Comparison of ENCODE assay signal across 12 mouse cellular contexts in the genomic region with DNA sequence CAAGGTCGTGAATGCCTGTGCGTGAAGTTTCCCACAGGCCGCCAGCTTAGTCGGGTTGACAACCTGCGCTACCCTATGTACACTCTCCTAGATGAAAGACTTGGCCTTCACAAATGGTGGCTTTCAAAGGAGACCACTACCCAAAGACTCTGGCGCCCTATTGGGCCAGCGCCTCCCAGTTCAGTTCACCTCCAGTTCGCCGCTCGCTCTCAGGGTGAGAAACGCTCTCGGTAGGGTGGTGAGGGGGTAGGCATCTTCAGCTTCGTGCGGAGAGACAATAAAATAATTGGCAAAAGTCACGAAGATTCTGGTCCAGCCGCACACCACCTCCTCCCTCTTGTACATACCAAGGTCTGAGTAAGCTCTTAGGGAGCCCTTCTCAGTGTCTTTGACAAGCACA. TPM values are rescaled to one million over a fixed set of nuclear protein-coding genes. Genes with fewer than 3 reads are reported as not detected.
A peak's percentile ranks its signal among the peaks of the same experiment; 100 is the strongest.
DNase-seq lines count a peak whose midpoint lies in the region; ATAC-seq lines count a peak whose summit lies in the region.
"Had no signal": no experiment of that assay in that cellular context is flagged by ENCODE, and none has a peak within 500 bp of the region (broad histone marks: within the 10 kb centered on the region; RNA-seq: fewer than 3 reads in every experiment).

No protein-coding gene starts in this region.

- no peak overlapping the region for H3K27ac ChIP-seq in heart, embryonic 16.5 days (ENCODE audit: low read length)
- peak overlapping the region; percentile 36; the same call in 1 of the 2 replicates for H3K27ac ChIP-seq in hindbrain, embryonic 11.5 days (ENCODE audit: low read depth, low read length)
- H3K27ac ChIP-seq in midbrain, embryonic 16.5 days (ENCODE audit: low read length) = peak overlapping the region; percentile 91

- peak overlapping the region; percentile 21; the same call in 1 of the 2 replicates for H3K4me3 ChIP-seq in heart, embryonic 16.5 days (ENCODE audit: low read length)
- H3K4me3 ChIP-seq in hindbrain, embryonic 11.5 days (ENCODE audit: low read depth, low read length) = peak overlapping the region; percentile 60
- peak overlapping the region; percentile 50 for H3K4me3 ChIP-seq in midbrain, embryonic 16.5 days (ENCODE audit: low read depth, low read length)

- intact Hi-C loops in heart, postnatal 10 days (cut with DNase I) = no loop called here

- H3K4me1 ChIP-seq in heart, embryonic 16.5 days (ENCODE audit: control insufficient read depth, insufficient read depth, low read length) = no peaks in the 10 kb centered on the region
- no peaks in the 10 kb centered on the region for H3K4me1 ChIP-seq in hindbrain, embryonic 11.5 days (replicated peaks; ENCODE audit: control insufficient read depth, insufficient read depth, low read length)
- H3K4me1 ChIP-seq in midbrain, embryonic 16.5 days (ENCODE audit: control insufficient read depth, insufficient read depth, low read length) = no peaks in the 10 kb centered on the region

- 10% methylated on average over 16 of the region's 16 CpGs for WGBS in heart, embryonic 16.5 days
- 18% methylated on average over 16 of the region's 16 CpGs for WGBS in hindbrain, embryonic 11.5 days
- WGBS in midbrain, embryonic 16.5 days = 18% methylated on average over 16 of the region's 16 CpGs

- H3K36me3 ChIP-seq in heart, embryonic 16.5 days (ENCODE audit: control insufficient read depth, insufficient read depth) = no peaks in the 10 kb centered on the region
- H3K36me3 ChIP-seq in hindbrain, embryonic 11.5 days (ENCODE audit: control insufficient read depth, insufficient read depth, low read length) = no peaks in the 10 kb centered on the region
- H3K36me3 ChIP-seq in midbrain, embryonic 16.5 days (ENCODE audit: control insufficient read depth, insufficient read depth, low read length) = no peaks in the 10 kb centered on the region
- H3K36me3 ChIP-seq: G1E had no signal

- peaks cover 32% of the 10 kb centered on the region for H3K27me3 ChIP-seq in heart, embryonic 16.5 days (ENCODE audit: control insufficient read depth, insufficient read depth, low read length)
- H3K27me3 ChIP-seq in hindbrain, embryonic 11.5 days (ENCODE audit: control insufficient read depth, insufficient read depth, low read length) = no peaks in the 10 kb centered on the region
- no peaks in the 10 kb centered on the region for H3K27me3 ChIP-seq in midbrain, embryonic 16.5 days (ENCODE audit: control insufficient read depth, insufficient read depth, low read depth, low read length)

- no peak overlapping the region for H3K9ac ChIP-seq in heart, embryonic 16.5 days (ENCODE audit: low read length)
- peak overlapping the region; percentile 74 for H3K9ac ChIP-seq in hindbrain, embryonic 11.5 days (ENCODE audit: low read depth, low read length)
- peak overlapping the region; percentile 74 for H3K9ac ChIP-seq in midbrain, embryonic 16.5 days (ENCODE audit: low read depth, low read length)

- DNase-seq in heart, postnatal 10 days = no peak
- peak; percentile 12 for DNase-seq in embryo, embryonic 9.5 days (ENCODE audit: extremely low spot score)
- DNase-seq in hindbrain, embryonic 11.5 days (ENCODE audit: low spot score) = peak; percentile 37
- DNase-seq in layer of hippocampus, adult 9-11 months = no peak
- DNase-seq in adrenal gland, adult 8-10 months = no peak
- DNase-seq in adrenal gland, adult 2 months = no peak
- DNase-seq: heart, adult 11 months had no signal

- no peak for ATAC-seq in heart, embryonic 16.5 days (replicated peaks; ENCODE audit: extremely low read depth, insufficient read depth, low FRiP score)
- ATAC-seq in hindbrain, embryonic 11.5 days (ENCODE audit: low FRiP score) = no peak
- ATAC-seq in midbrain, embryonic 16.5 days = no peak

- peak overlapping the region; percentile 38 for H3K4me2 ChIP-seq in heart, embryonic 16.5 days (ENCODE audit: low read depth, low read length)
- H3K4me2 ChIP-seq in hindbrain, embryonic 11.5 days (replicated peaks; ENCODE audit: low read depth, low read length) = peak overlapping the region; percentile 41
- H3K4me2 ChIP-seq in midbrain, embryonic 16.5 days (ENCODE audit: low read length) = peak overlapping the region; percentile 40

- no peaks in the 10 kb centered on the region for H3K9me3 ChIP-seq in heart, embryonic 16.5 days (replicated peaks; ENCODE audit: control insufficient read depth, low read length)
- no peaks in the 10 kb centered on the region for H3K9me3 ChIP-seq in hindbrain, embryonic 11.5 days (ENCODE audit: control insufficient read depth, low read length)
- H3K9me3 ChIP-seq in midbrain, embryonic 16.5 days (replicated peaks; ENCODE audit: control insufficient read depth, low read length, poor library complexity, severe bottlenecking) = no peaks in the 10 kb centered on the region

RNA-seq across cellular contexts. Expression of a gene that starts 2.5 kb away (rescaled TPM):
- 0.09 TPM in 1 of 2 replicates, not detected in the other for polyA plus RNA-seq in heart, embryonic 16.5 days (2015; fragmentation: Nextera tagmentation; extraction: Ambion mirVana)
- total RNA-seq in heart, postnatal 10 days (2021) = not detected
- polyA plus RNA-seq in hindbrain, embryonic 11.5 days (2014; fragmentation: Nextera tagmentation; extraction: Ambion mirVana) = 18.1 and 28.1 TPM in 2 replicates
- 18.3 and 18.7 TPM in 2 replicates for polyA plus RNA-seq in midbrain, embryonic 16.5 days (2015; fragmentation: Nextera tagmentation; extraction: Ambion mirVana)
- total RNA-seq in adrenal gland, adult 8-10 months (2022) = under 1 TPM in 1 of 4 experiments, not detected in 3; 0.10 TPM
- not detected for total RNA-seq in adrenal gland, adult 2 months (2021)
- polyA plus RNA-seq in adrenal gland, adult 2 months (2012; rRNA removed) = 0.06 TPM in 1 of 2 replicates, not detected in the other
- total RNA-seq: liver, adult 2 months; neutrophil, adult 5-6 weeks had no signal
- polyA plus RNA-seq: G1E; liver, adult 2 months had no signal

Comparison
In these comparisons a context has a peak if more than half of its experiments do, and no peak if none do; other contexts are left out.
1. DNase-seq: peak in embryo, embryonic 9.5 days (single experiment) and hindbrain, embryonic 11.5 days (single experiment); none in heart, postnatal 10 days (0 of 2), layer of hippocampus, adult 9-11 months (single experiment), adrenal gland, adult 8-10 months (single experiment) and adrenal gland, adult 2 months (single experiment).
2. RNA of a gene that starts 2.5 kb away (polyA plus RNA-seq): 18.1 to 28.1 TPM in hindbrain, embryonic 11.5 days and 18.3 to 18.7 TPM in midbrain, embryonic 16.5 days; 0.09 TPM in heart, embryonic 16.5 days and 0.06 TPM in adrenal gland, adult 2 months; every median in the first group is over 10 times any median in the second.
3. Peak in every context shown above with its lines, with median percentiles within 50 percentile points of each other: H3K4me2 ChIP-seq and H3K4me3 ChIP-seq.